In the genomic region with DNA sequence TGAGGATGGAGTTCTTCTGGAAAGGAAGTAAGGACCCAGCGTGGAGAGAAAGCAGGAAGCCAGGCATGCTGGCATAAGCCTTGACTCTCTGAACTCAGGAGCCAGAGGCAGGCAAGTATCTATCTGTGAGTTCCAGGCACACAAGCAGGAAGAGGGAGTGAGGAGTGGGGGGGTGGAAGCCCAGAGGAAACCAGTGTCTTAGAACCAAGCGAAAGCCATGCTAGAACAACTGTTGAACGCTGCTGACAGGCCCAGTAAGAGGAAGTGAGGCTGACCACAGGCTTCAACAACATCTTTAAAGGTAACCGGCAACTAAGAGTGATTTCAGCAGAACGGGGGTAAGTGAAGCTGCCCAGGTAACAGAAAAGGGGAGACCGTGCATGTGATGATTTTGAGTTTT, we compare ENCODE assay signal across 9 mouse cellular contexts. TPM values are rescaled to one million over a fixed set of nuclear protein-coding genes. Genes with fewer than 3 reads are reported as not detected.
DNase-seq lines count a peak whose midpoint lies in the region; ATAC-seq lines count a peak whose summit lies in the region.
"Had no signal": no experiment of that assay in that cellular context is flagged by ENCODE, and none has a peak within 500 bp of the region (broad histone marks: within the 10 kb centered on the region; RNA-seq: fewer than 3 reads in every experiment).

No protein-coding gene starts in this region.

- WGBS in intestine, embryonic 16.5 days, result 73% methylated on average over 6 of the region's 6 CpGs
- 76% methylated on average over 6 of the region's 6 CpGs for WGBS in intestine, embryonic 15.5 days
- WGBS in midbrain, embryonic 15.5 days, result 85% methylated on average over 6 of the region's 6 CpGs

- no peak for ATAC-seq in intestine, embryonic 16.5 days
- no peak for ATAC-seq in intestine, embryonic 15.5 days
- peak; percentile 95 for ATAC-seq in CD4-positive, CD25-positive, alpha-beta regulatory T cell, adult 4 months
- peak; percentile 70 to 74 for ATAC-seq in hematopoietic stem cell, adult 5-6 weeks (replicated peaks in 1 of 2; ENCODE audit: insufficient read depth in 1 of 2, low FRiP score in 2 of 2, low TSS enrichment in 1 of 2, low read depth in 1 of 2, poor library complexity in 2 of 2, severe bottlenecking in 2 of 2)
- no peak for ATAC-seq in midbrain, embryonic 15.5 days (replicated peaks)
- ATAC-seq: forebrain, embryonic 15.5 days had no signal

- no peaks in the 10 kb centered on the region for H3K27me3 ChIP-seq in intestine, embryonic 16.5 days (replicated peaks; ENCODE audit: control insufficient read depth, insufficient read depth, low read length)
- H3K27me3 ChIP-seq in intestine, embryonic 15.5 days (replicated peaks), result no peaks in the 10 kb centered on the region
- H3K27me3 ChIP-seq in megakaryocyte, embryonic 14.5 days (replicated peaks), result no peaks in the 10 kb centered on the region
- H3K27me3 ChIP-seq in midbrain, embryonic 15.5 days (replicated peaks), result no peaks in the 10 kb centered on the region
- H3K27me3 ChIP-seq: forebrain, embryonic 15.5 days had no signal

- DNase-seq in cerebellum, adult 9-11 months, result no peak
- DNase-seq in adrenal gland, postnatal 10 days, result no peak

- H3K4me2 ChIP-seq in intestine, embryonic 16.5 days (ENCODE audit: low read depth, low read length), result no peak overlapping the region
- H3K4me2 ChIP-seq in intestine, embryonic 15.5 days (replicated peaks), result no peak overlapping the region
- no peak overlapping the region for H3K4me2 ChIP-seq in midbrain, embryonic 15.5 days
- H3K4me2 ChIP-seq: forebrain, embryonic 15.5 days had no signal

- peak overlapping the region; percentile 21; the same call in 1 of the 2 replicates for H3K27ac ChIP-seq in intestine, embryonic 16.5 days (ENCODE audit: low read length)
- H3K27ac ChIP-seq in intestine, embryonic 15.5 days, result no peak overlapping the region
- no peak overlapping the region for H3K27ac ChIP-seq in midbrain, embryonic 15.5 days

- H3K9ac ChIP-seq in intestine, embryonic 16.5 days (ENCODE audit: low read depth, low read length), result no peak overlapping the region
- H3K9ac ChIP-seq in intestine, embryonic 15.5 days, result no peak overlapping the region
- H3K9ac ChIP-seq in midbrain, embryonic 15.5 days, result no peak overlapping the region
- H3K9ac ChIP-seq: forebrain, embryonic 15.5 days had no signal

- H3K4me1 ChIP-seq in intestine, embryonic 16.5 days (ENCODE audit: control insufficient read depth, insufficient read depth, low read length), result peaks cover 19% of the 10 kb centered on the region
- peaks cover 32% of the 10 kb centered on the region for H3K4me1 ChIP-seq in intestine, embryonic 15.5 days (replicated peaks)
- peaks cover 94% of the 10 kb centered on the region for H3K4me1 ChIP-seq in megakaryocyte, embryonic 14.5 days
- H3K4me1 ChIP-seq in midbrain, embryonic 15.5 days, result peaks cover 17% of the 10 kb centered on the region

- no peaks in the 10 kb centered on the region for H3K9me3 ChIP-seq in intestine, embryonic 16.5 days (ENCODE audit: control insufficient read depth, low read length)
- H3K9me3 ChIP-seq in intestine, embryonic 15.5 days, result no peaks in the 10 kb centered on the region
- H3K9me3 ChIP-seq in megakaryocyte, embryonic 14.5 days, result no peaks in the 10 kb centered on the region
- H3K9me3 ChIP-seq in midbrain, embryonic 15.5 days, result no peaks in the 10 kb centered on the region
- H3K9me3 ChIP-seq: forebrain, embryonic 15.5 days had no signal

- H3K4me3 ChIP-seq in intestine, embryonic 16.5 days (ENCODE audit: low read length), result no peak overlapping the region
- no peak overlapping the region for H3K4me3 ChIP-seq in intestine, embryonic 15.5 days (replicated peaks)
- peak overlapping the region; percentile 82 for H3K4me3 ChIP-seq in megakaryocyte, embryonic 14.5 days (replicated peaks)
- no peak overlapping the region for H3K4me3 ChIP-seq in midbrain, embryonic 15.5 days
- H3K4me3 ChIP-seq: forebrain, embryonic 15.5 days had no signal

- peaks cover 7% of the 10 kb centered on the region; the same call in 1 of the 2 replicates for H3K36me3 ChIP-seq in intestine, embryonic 16.5 days (ENCODE audit: control insufficient read depth, insufficient read depth, low read length)
- H3K36me3 ChIP-seq in intestine, embryonic 15.5 days, result peaks cover 11% of the 10 kb centered on the region; the same call in 1 of the 2 replicates
- peaks cover 65% of the 10 kb centered on the region for H3K36me3 ChIP-seq in megakaryocyte, embryonic 14.5 days (replicated peaks; ENCODE audit: low read length)
- 0 out of 2 replicates have a peak, but pooled peaks cover 6% of the 10 kb centered on the region for H3K36me3 ChIP-seq in midbrain, embryonic 15.5 days (replicated peaks)

RNA-seq across cellular contexts. Expression of gene Pigv, which starts 6.2 kb away (rescaled TPM):
- 16.6 and 18.5 TPM in 2 replicates for polyA plus RNA-seq in intestine, embryonic 16.5 days (2015; fragmentation: Nextera tagmentation; extraction: Ambion mirVana)
- polyA plus RNA-seq in intestine, embryonic 15.5 days (2015; fragmentation: Nextera tagmentation; extraction: Ambion mirVana), result 16.9 and 17.7 TPM in 2 replicates
- 10 to 100 TPM; 14.3 to 16.3 TPM for polyA plus RNA-seq in CD4-positive, CD25-positive, alpha-beta regulatory T cell, adult 4 months (2017; shearing (Covaris generic))
- 8.2 and 13.4 TPM in 2 replicates for total RNA-seq in hematopoietic stem cell, adult 5-6 weeks (2017)
- polyA plus RNA-seq in megakaryocyte, embryonic 14.5 days (2012; ENCODE audit: insufficient read depth, low replicate concordance), result 9.8 and 12.4 TPM in 2 replicates
- polyA plus RNA-seq in midbrain, embryonic 15.5 days (2015; fragmentation: Nextera tagmentation; extraction: Ambion mirVana), result 16.0 and 16.2 TPM in 2 replicates
- 10 to 100 TPM; 11.9 to 18.6 TPM for total RNA-seq in adrenal gland, postnatal 10 days (2021)

RNA-seq across cellular contexts. Expression of gene Zdhhc18, which starts 16.2 kb away (rescaled TPM):
- polyA plus RNA-seq in intestine, embryonic 16.5 days (2015; fragmentation: Nextera tagmentation; extraction: Ambion mirVana), result 1.3 and 1.6 TPM in 2 replicates
- polyA plus RNA-seq in intestine, embryonic 15.5 days (2015; fragmentation: Nextera tagmentation; extraction: Ambion mirVana), result 2.0 and 4.1 TPM in 2 replicates
- polyA plus RNA-seq in CD4-positive, CD25-positive, alpha-beta regulatory T cell, adult 4 months (2017; shearing (Covaris generic)), result 10 to 100 TPM; 20.2 to 22.3 TPM
- 10.0 and 27.3 TPM in 2 replicates for total RNA-seq in hematopoietic stem cell, adult 5-6 weeks (2017)
- polyA plus RNA-seq in megakaryocyte, embryonic 14.5 days (2012; ENCODE audit: insufficient read depth, low replicate concordance), result 53.7 and 98.5 TPM in 2 replicates
- polyA plus RNA-seq in midbrain, embryonic 15.5 days (2015; fragmentation: Nextera tagmentation; extraction: Ambion mirVana), result 6.4 and 9.3 TPM in 2 replicates
- total RNA-seq in adrenal gland, postnatal 10 days (2021), result 10 to 100 TPM; 25.3 to 26.0 TPM

Comparison
In these comparisons a context has a peak if more than half of its experiments do, and no peak if none do; other contexts are left out.
1. ATAC-seq: peak in CD4-positive, CD25-positive, alpha-beta regulatory T cell, adult 4 months (single experiment) and hematopoietic stem cell, adult 5-6 weeks (2 of 2); none in intestine, embryonic 16.5 days (single experiment), intestine, embryonic 15.5 days (single experiment) and midbrain, embryonic 15.5 days (single experiment).